Mouse (Mus musculus): ENCODE measurements around the gene Sdc3. TPM values are rescaled to one million over a fixed set of nuclear protein-coding genes. Genes with fewer than 3 reads are reported as not detected.
A peak's percentile ranks its signal among the peaks of the same experiment; 100 is the strongest.

The Sdc3 gene
- polyA plus RNA-seq, 1 experiment from 2014 or later: 10.4 TPM

GRCm38 (mm10) chr4:130801624-130802329, 9.4 kb downstream of the Sdc3 start:
- peak; percentile 45 for ATAC-seq
- Histone ChIP-seq H3K4me2 (replicated peaks; ENCODE audit: low read depth, low read length) (no peak overlapping the region), H3K4me1 (ENCODE audit: insufficient read depth, low read depth, low read length) (peaks cover 11% of the 10 kb centered on the region; the same call in 1 of the 2 replicates)

GRCm38 (mm10) chr4:130803591-130803990, 11.3 kb downstream of the Sdc3 start:
- H3K9ac ChIP-seq (replicated peaks; ENCODE audit: low read depth): no peak overlapping the region
- H3K4me1 ChIP-seq (ENCODE audit: insufficient read depth, low read depth, low read length): peaks cover under 1% of the 10 kb centered on the region; the same call in 1 of the 2 replicates

More at GRCm38 (mm10) chr4:130801624-130802329, 9.4 kb downstream of the Sdc3 start:
- WGBS: 58% methylated on average over 10 of the region's 10 CpGs
- TF ChIP-seq EP300 (IDR thresholded peaks at IDR 0.05): no peak
- TF ChIP-seq CTCF (IDR thresholded peaks at IDR 0.05): no peak; the same call in 1 of the 2 replicates
- H3K4me3 ChIP-seq (ENCODE audit: low read depth, low read length): no peak overlapping the region
- peak; percentile 50 for DNase-seq (ENCODE audit: low spot score)
- no peak overlapping the region for H3K9ac ChIP-seq (replicated peaks; ENCODE audit: low read depth)
- no peaks in the 10 kb centered on the region for H3K36me3 ChIP-seq (ENCODE audit: insufficient read depth, low read length)
- H3K27me3 ChIP-seq (replicated peaks; ENCODE audit: insufficient read depth, low read length): no peaks in the 10 kb centered on the region
- no peak overlapping the region for H3K27ac ChIP-seq (ENCODE audit: low read length)
- no peaks in the 10 kb centered on the region for H3K9me3 ChIP-seq (ENCODE audit: low read length)

GRCm38 (mm10) chr4:130804292-130804691, 12.0 kb downstream of the Sdc3 start:
- no peaks in the 10 kb centered on the region for H3K27me3 ChIP-seq (replicated peaks; ENCODE audit: insufficient read depth, low read length)
- WGBS: 47% methylated on average over 2 of the region's 2 CpGs
- no peak for TF ChIP-seq CTCF (IDR thresholded peaks at IDR 0.05)
- no peak for TF ChIP-seq EP300 (IDR thresholded peaks at IDR 0.05)
- H3K4me1 ChIP-seq (ENCODE audit: insufficient read depth, low read depth, low read length): no peaks in the 10 kb centered on the region; the same call in 1 of the 2 replicates
- DNase-seq (ENCODE audit: low spot score) (no peak), ATAC-seq (no peak)
- no peaks in the 10 kb centered on the region for H3K36me3 ChIP-seq (ENCODE audit: insufficient read depth, low read length)
- H3K4me2 ChIP-seq (replicated peaks; ENCODE audit: low read depth, low read length): no peak overlapping the region
- no peak overlapping the region for H3K4me3 ChIP-seq (ENCODE audit: low read depth, low read length)
- H3K27ac ChIP-seq (ENCODE audit: low read length): no peak overlapping the region
- no peaks in the 10 kb centered on the region for H3K9me3 ChIP-seq (ENCODE audit: low read length)
- no peak overlapping the region for H3K9ac ChIP-seq (replicated peaks; ENCODE audit: low read depth)

More at GRCm38 (mm10) chr4:130803591-130803990, 11.3 kb downstream of the Sdc3 start:
- H3K4me2 ChIP-seq (replicated peaks; ENCODE audit: low read depth, low read length): no peak overlapping the region
- no peaks in the 10 kb centered on the region for H3K9me3 ChIP-seq (ENCODE audit: low read length)
- H3K4me3 ChIP-seq (ENCODE audit: low read depth, low read length): no peak overlapping the region
- no peak for DNase-seq (ENCODE audit: low spot score)
- ATAC-seq: no peak
- 80% methylated on average over 2 of the region's 2 CpGs for WGBS
- H3K27ac ChIP-seq (ENCODE audit: low read length): no peak overlapping the region
- H3K36me3 ChIP-seq (ENCODE audit: insufficient read depth, low read length): no peaks in the 10 kb centered on the region
- no peaks in the 10 kb centered on the region for H3K27me3 ChIP-seq (replicated peaks; ENCODE audit: insufficient read depth, low read length)
- TF ChIP-seq EP300 (IDR thresholded peaks at IDR 0.05) (no peak), CTCF (IDR thresholded peaks at IDR 0.05) (no peak)

- Histone ChIP-seq H3K4me2 (replicated peaks; ENCODE audit: low read depth, low read length) (no peak overlapping the region), H3K9ac (replicated peaks; ENCODE audit: low read depth) (no peak overlapping the region), H3K27ac (ENCODE audit: low read length) (no peak overlapping the region), H3K9me3 (ENCODE audit: low read length) (no peaks in the 10 kb centered on the region), H3K4me3 (ENCODE audit: low read depth, low read length) (no peak overlapping the region), H3K27me3 (replicated peaks; ENCODE audit: insufficient read depth, low read length) (no peaks in the 10 kb centered on the region), H3K36me3 (ENCODE audit: insufficient read depth, low read length) (no peaks in the 10 kb centered on the region), H3K4me1 (ENCODE audit: insufficient read depth, low read depth, low read length) (no peaks in the 10 kb centered on the region; the same call in 1 of the 2 replicates)
- TF ChIP-seq EP300 (IDR thresholded peaks at IDR 0.05) (no peak), CTCF (IDR thresholded peaks at IDR 0.05) (no peak)
- ATAC-seq (no peak), DNase-seq (ENCODE audit: low spot score) (no peak)
- WGBS: 75% methylated on average over 7 of the region's 7 CpGs
Observed at GRCm38 (mm10) chr4:130804771-130805361, 12.5 kb downstream of the Sdc3 start.

GRCm38 (mm10) chr4:130805746-130806145, 13.4 kb downstream of the Sdc3 start:
- no peaks in the 10 kb centered on the region for H3K27me3 ChIP-seq (replicated peaks; ENCODE audit: insufficient read depth, low read length)
- DNase-seq (ENCODE audit: low spot score): no peak
- TF ChIP-seq CTCF (IDR thresholded peaks at IDR 0.05) (no peak), EP300 (IDR thresholded peaks at IDR 0.05) (no peak)
- H3K9ac ChIP-seq (replicated peaks; ENCODE audit: low read depth): no peak overlapping the region
- no peak for ATAC-seq
- no peak overlapping the region for H3K27ac ChIP-seq (ENCODE audit: low read length)
- no peaks in the 10 kb centered on the region for H3K36me3 ChIP-seq (ENCODE audit: insufficient read depth, low read length)
- no peak overlapping the region for H3K4me3 ChIP-seq (ENCODE audit: low read depth, low read length)
- WGBS: 80% methylated on average over 7 of the region's 7 CpGs
- H3K9me3 ChIP-seq (ENCODE audit: low read length): no peaks in the 10 kb centered on the region
- no peaks in the 10 kb centered on the region for H3K4me1 ChIP-seq (ENCODE audit: insufficient read depth, low read depth, low read length)
- no peak overlapping the region for H3K4me2 ChIP-seq (replicated peaks; ENCODE audit: low read depth, low read length)

- H3K9me3 ChIP-seq (ENCODE audit: low read length): no peaks in the 10 kb centered on the region
- no peaks in the 10 kb centered on the region for H3K36me3 ChIP-seq (ENCODE audit: insufficient read depth, low read length)
- DNase-seq (ENCODE audit: low spot score): no peak
- no peak overlapping the region for H3K4me3 ChIP-seq (ENCODE audit: low read depth, low read length)
- H3K27ac ChIP-seq (ENCODE audit: low read length): no peak overlapping the region
- ATAC-seq: no peak
- TF ChIP-seq CTCF (IDR thresholded peaks at IDR 0.05): no peak
- no peak for TF ChIP-seq EP300 (IDR thresholded peaks at IDR 0.05)
- 89% methylated on average over 9 of the region's 9 CpGs for WGBS
- H3K27me3 ChIP-seq (replicated peaks; ENCODE audit: insufficient read depth, low read length): no peaks in the 10 kb centered on the region
- H3K4me1 ChIP-seq (ENCODE audit: insufficient read depth, low read depth, low read length): no peaks in the 10 kb centered on the region
- H3K4me2 ChIP-seq (replicated peaks; ENCODE audit: low read depth, low read length): no peak overlapping the region
- no peak overlapping the region for H3K9ac ChIP-seq (replicated peaks; ENCODE audit: low read depth)
Observed at GRCm38 (mm10) chr4:130806746-130807145, 14.4 kb downstream of the Sdc3 start.

Data from lung, postnatal 0 days (tissue).